Mouse (Mus musculus) heart, postnatal 0 days (tissue): ENCODE measurements around the gene Rbak. TPM values are rescaled to one million over a fixed set of nuclear protein-coding genes. Genes with fewer than 3 reads are reported as not detected.

Experiments
- ATAC-seq: fragments of 200-750 bp; cut with Nextera tagmentation; 2 replicates; pipeline ENCODE4 v1.8.0; 2017; ENCODE audit warnings: low read depth, moderate number of reproducible peaks, moderate library complexity; ENCODE audit not compliant: insufficient read depth
- DNase-seq: peaks from one replicate; pipeline ENCODE4 v3.0.0-alpha.2; 2016; ENCODE audit warnings: low spot score
- H3K27ac ChIP-seq: fragments of 300-500 bp; sonication (generic); 2 replicates; pipeline ENCODE4 v1.5.1; 2014; ENCODE audit warnings: low read depth, mild to moderate bottlenecking
- H3K27me3 ChIP-seq: fragments of 300-500 bp; sonication (generic); 2 replicates; pipeline ENCODE4 v1.6.1; 2014; ENCODE audit warnings: low read length, mixed read lengths; ENCODE audit not compliant: control insufficient read depth, insufficient read depth
- H3K36me3 ChIP-seq: fragments of 300-500 bp; sonication (generic); replicated peaks from 2 replicates; pipeline ENCODE4 v1.6.1; 2014; ENCODE audit warnings: low read length, mixed read lengths; ENCODE audit not compliant: control insufficient read depth, insufficient read depth
- H3K4me1 ChIP-seq: fragments of 300-500 bp; sonication (generic); 2 replicates; pipeline ENCODE4 v1.6.1; 2014; ENCODE audit warnings: antibody characterized with exemption; ENCODE audit not compliant: control insufficient read depth, insufficient read depth
- H3K4me2 ChIP-seq: fragments of 300-500 bp; sonication (generic); 2 replicates; pipeline ENCODE4 v1.6.1; 2014; ENCODE audit warnings: low read depth, mild to moderate bottlenecking, low read length, moderate library complexity
- H3K4me3 ChIP-seq: fragments of 300-500 bp; sonication (generic); 2 replicates; pipeline ENCODE4 v1.5.1; 2014; ENCODE audit warnings: low read depth, low read length
- H3K9ac ChIP-seq: fragments of 300-500 bp; sonication (generic); replicated peaks from 2 replicates; pipeline ENCODE4 v1.6.1; 2014; ENCODE audit warnings: low read depth, low read length, mixed read lengths
- H3K9me3 ChIP-seq: fragments of 300-500 bp; sonication (generic); replicated peaks from 2 replicates; pipeline ENCODE4 v1.6.1; 2016; ENCODE audit warnings: low read length; ENCODE audit not compliant: control insufficient read depth
- CTCF ChIP-seq: IDR thresholded peaks from 2 replicates; pipeline ENCODE4 v1.5.1; 2016; ENCODE audit warnings: antibody characterized with exemption, control low read depth, low read depth
- EP300 ChIP-seq: IDR thresholded peaks from 2 replicates; pipeline ENCODE4 v1.6.1; 2016; ENCODE audit warnings: antibody characterized with exemption, low read depth
- WGBS: fragments of 180-500 bp; shearing (Covaris S2); extraction: QIAGEN DNeasy Blood & Tissue Kit; methylation state at CpG from one replicate; pipeline ENCODE4 v1.1.7; 2014; 5-methylcytosine and 5-hydroxymethylcytosine counted together
- polyA plus RNA-seq: library from polyadenylated mRNA; unstranded; fragments of >200 nt; fragmentation: Nextera tagmentation; extraction: Ambion mirVana; gene quantifications from 2 replicates; pipeline ENCODE4 v1.2.1, GENCODE M21; 2015
- total RNA-seq: library from RNA; depleted of rRNA; stranded (reverse); fragments of >200 nt; gene quantifications from 2 replicates; pipeline ENCODE4 v1.2.3, GENCODE M21; 2014; ENCODE audit warnings: low replicate concordance

Rbak gene
- total and polyA plus RNA-seq, 2 experiments from 2014 or later = 2.5 to 5.2 TPM

DNA sequence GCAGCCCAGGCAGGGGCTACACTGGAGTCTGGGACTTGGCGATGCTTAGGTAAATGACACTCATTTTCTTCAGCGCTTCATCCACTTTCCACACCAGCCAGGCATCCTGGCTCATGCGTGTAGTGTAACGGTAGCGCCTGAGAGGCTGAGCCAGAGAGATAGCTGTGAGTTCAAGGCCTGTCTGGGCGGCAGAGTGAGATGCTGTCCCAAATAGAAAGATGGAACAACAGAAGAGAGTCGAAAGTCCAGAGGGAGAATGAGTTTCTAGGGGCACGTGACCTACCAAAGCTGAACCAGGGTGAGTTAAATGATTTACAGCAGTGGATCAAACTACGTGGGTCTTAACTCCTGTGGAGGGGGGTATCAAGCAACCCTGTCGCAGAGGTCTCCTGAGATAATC is 26.8 kb downstream of the Rbak start:
- Histone ChIP-seq H3K27me3 (peaks cover 29% of the 10 kb centered on the region; the same call in 1 of the 2 replicates), H3K4me2 (no peak overlapping the region), H3K27ac (no peak overlapping the region), H3K9me3 (no peaks in the 10 kb centered on the region), H3K4me3 (no peak overlapping the region), H3K36me3 (no peaks in the 10 kb centered on the region), H3K4me1 (no peaks in the 10 kb centered on the region), H3K9ac (no peak overlapping the region)
- DNase-seq = no peak
- TF ChIP-seq CTCF = no peak
- no peak for TF ChIP-seq EP300
- WGBS = 84% methylated on average over 10 of the region's 10 CpGs
- no peak for ATAC-seq

DNA sequence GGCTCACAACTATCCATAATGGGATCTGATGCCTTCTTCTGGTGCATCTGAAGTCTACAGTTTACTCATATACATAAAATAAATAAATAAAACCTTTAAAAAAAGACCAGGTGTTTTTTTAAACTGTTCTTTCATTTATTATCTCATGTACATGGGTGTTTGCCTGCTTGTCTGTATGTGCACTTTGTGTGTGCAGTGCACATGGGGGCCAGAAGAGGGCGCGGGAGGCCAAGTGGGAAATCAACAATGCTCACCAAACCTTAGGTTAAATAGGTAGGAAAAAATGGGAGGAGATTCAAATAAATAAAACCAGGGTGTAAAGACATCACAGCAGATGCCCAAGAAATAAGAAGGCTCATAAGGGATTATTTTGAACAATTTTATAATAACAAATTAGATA is 30.5 kb downstream of the Rbak start:
- Histone ChIP-seq H3K27me3 (no peaks in the 10 kb centered on the region), H3K4me3 (no peak overlapping the region), H3K4me1 (no peaks in the 10 kb centered on the region), H3K27ac (no peak overlapping the region), H3K9ac (no peak overlapping the region), H3K4me2 (no peak overlapping the region), H3K9me3 (no peaks in the 10 kb centered on the region), H3K36me3 (no peaks in the 10 kb centered on the region)
- 70% methylated on average over 2 of the region's 2 CpGs for WGBS
- ATAC-seq (no peak), DNase-seq (no peak)
- no peak for TF ChIP-seq CTCF
- no peak for TF ChIP-seq EP300

DNA sequence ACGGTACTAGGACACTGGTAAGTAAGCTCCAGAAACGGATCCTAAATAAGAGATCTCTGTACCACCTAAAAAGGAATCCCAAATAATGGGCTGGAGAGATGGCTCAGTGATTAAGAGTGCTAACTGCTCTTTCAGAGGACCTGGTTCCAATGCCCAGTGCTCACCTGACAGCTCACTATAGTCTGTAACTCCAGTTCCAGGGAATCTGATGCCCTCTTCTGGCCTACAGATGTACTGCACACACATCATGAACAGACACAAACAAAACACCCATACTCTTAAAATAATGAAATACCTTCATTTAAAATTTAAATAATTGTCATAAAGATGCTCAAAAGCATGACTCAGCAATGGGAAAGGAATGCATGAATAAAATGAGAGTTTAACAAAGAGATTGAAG is 31.0 kb downstream of the Rbak start:
- no peak overlapping the region for H3K4me2 ChIP-seq
- ATAC-seq (no peak), DNase-seq (no peak)
- no peaks in the 10 kb centered on the region for H3K9me3 ChIP-seq
- no peaks in the 10 kb centered on the region for H3K4me1 ChIP-seq
- no peak overlapping the region for H3K27ac ChIP-seq
- no peak overlapping the region for H3K4me3 ChIP-seq
- WGBS = 91% methylated on average over 2 of the region's 2 CpGs
- no peaks in the 10 kb centered on the region for H3K27me3 ChIP-seq
- no peak overlapping the region for H3K9ac ChIP-seq
- H3K36me3 ChIP-seq = no peaks in the 10 kb centered on the region
- TF ChIP-seq CTCF (no peak), EP300 (no peak)

DNA sequence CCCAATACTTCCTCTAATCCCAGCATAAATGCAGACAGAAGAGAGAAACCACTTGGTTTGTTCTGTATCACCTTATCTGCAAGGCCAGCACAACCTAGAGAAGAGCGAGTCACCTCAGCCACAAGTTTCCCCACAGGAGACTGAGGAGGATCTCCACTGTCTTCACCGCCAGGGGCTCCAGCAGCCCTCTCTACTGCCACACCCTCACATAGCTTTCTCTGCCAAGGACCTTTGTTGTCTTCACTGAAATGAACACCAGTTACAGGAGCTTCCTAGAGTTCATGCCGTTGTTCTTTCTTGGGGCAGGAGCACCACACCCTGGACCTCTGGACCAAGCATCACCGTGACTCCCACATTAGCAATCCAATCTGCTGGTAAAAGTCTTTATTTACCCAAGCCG is 31.9 kb downstream of the Rbak start:
- Histone ChIP-seq H3K4me2 (no peak overlapping the region), H3K36me3 (no peaks in the 10 kb centered on the region), H3K27me3 (no peaks in the 10 kb centered on the region), H3K9me3 (no peaks in the 10 kb centered on the region), H3K9ac (no peak overlapping the region), H3K4me3 (no peak overlapping the region), H3K27ac (no peak overlapping the region), H3K4me1 (no peaks in the 10 kb centered on the region)
- no peak for DNase-seq
- TF ChIP-seq CTCF (no peak), EP300 (no peak)
- ATAC-seq = no peak
- 82% methylated on average over 5 of the region's 5 CpGs for WGBS

DNA sequence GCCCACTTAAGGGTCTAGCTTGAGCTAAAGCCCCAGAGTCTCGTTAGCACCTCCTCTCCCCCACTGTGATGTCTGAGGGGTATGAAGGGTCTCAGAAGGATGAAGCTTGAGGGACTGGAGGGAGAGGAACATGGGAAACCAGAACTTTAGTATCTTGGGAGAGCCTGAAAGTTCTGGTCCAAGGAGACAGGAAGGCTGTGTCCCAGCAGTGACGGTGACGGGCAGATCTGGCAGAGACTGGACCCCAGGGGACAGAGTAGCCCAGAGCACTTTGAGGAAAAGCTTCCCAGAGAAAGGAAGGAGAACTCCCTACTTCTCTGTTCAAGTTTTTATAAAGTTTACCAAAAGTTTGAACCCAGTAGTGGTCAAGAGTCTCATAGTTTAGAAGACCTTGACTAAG is 33.1 kb downstream of the Rbak start, which contains the start of gene Olfr718-ps1:
Gene Olfr718-ps1, minus strand, starts transcription at position 101 of the 400 bp plus-strand sequence.
- H3K4me2 ChIP-seq = no peak within 1 kb of the TSS
- TF ChIP-seq CTCF = no peak
- TF ChIP-seq EP300 = no peak
- 48% methylated on average over 3 of the region's 3 CpGs for WGBS
- no peaks in the 10 kb centered on the region for H3K27me3 ChIP-seq
- no peak for DNase-seq
- ATAC-seq = no peak
- no peaks in the 10 kb centered on the region for H3K4me1 ChIP-seq
- no peak within 1 kb of the TSS for H3K4me3 ChIP-seq
- no peak within 1 kb of the TSS for H3K27ac ChIP-seq
- no peak within 1 kb of the TSS for H3K9ac ChIP-seq
- no peaks in the 10 kb centered on the region for H3K9me3 ChIP-seq
- no peaks in the 10 kb centered on the region for H3K36me3 ChIP-seq

DNA sequence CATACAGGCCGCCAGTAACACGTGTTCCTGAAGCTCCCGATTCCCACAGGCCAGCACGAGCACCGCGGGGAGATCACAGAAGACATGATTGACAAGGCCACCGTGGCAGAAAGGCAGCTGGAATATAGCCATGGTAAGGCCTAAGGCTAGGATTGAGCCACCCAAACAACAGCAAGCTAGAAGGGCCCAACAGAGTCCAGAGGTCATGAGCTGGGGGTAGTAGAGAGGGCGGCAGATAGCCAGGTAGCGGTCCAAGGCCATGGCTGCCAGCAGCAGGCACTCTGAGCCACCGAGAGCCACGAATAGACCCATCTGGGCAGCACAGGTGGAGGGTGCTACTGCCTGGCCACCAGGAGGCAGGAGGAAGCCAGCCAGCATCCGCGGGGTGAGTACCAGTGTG is 43.0 kb downstream of the Rbak start:
- DNase-seq = no peak
- TF ChIP-seq CTCF (no peak), EP300 (no peak)

More for the DNA sequence above, 43.0 kb downstream of the Rbak start:
- Histone ChIP-seq H3K27me3 (no peaks in the 10 kb centered on the region), H3K4me1 (peaks cover 11% of the 10 kb centered on the region; the same call in 1 of the 2 replicates), H3K9ac (no peak overlapping the region), H3K27ac (no peak overlapping the region), H3K9me3 (no peaks in the 10 kb centered on the region), H3K36me3 (no peaks in the 10 kb centered on the region), H3K4me2 (no peak overlapping the region), H3K4me3 (no peak overlapping the region)
- 78% methylated on average over 13 of the region's 13 CpGs for WGBS
- no peak for ATAC-seq
